Mouse (Mus musculus): Measurements from ENCODE around the gene Fgf7. TPM values are rescaled to one million over a fixed set of nuclear protein-coding genes. Genes with fewer than 3 reads are reported as not detected.

Gene Fgf7
- 26.8 and 30.9 TPM in 2 replicates for polyA plus RNA-seq (2012; rRNA removed)

DNA sequence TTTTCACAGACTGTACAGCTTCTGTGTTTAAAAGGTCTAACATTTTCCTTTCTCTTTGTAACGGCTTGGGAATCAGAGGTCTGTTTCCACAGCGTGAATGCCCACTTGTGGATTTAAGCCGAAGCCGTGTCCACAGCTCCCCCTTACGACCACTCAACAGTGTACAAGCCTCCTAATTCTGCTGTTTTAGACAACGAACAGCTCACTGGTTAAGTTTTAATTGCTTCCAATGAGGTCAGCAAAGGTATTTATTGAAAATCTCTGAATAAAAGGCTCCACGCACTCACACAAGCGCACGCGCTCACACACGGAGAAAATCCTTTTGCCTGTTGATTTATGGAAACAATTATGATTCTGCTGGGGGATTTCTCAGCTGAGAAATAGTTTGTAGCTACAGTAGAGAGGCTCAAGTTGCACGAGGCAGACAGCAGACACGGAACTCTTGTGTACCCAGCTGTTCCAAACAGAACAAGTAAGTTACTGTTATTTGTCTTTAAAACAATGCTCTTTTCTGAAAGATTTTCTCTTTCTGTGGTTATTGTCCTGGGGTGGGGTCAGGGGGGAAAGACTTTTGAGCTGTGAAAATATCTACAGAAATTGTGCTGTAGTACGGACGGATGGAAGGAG lies at the start of gene Fgf7:
Fgf7 (plus strand) TSS at position 280 of the 627 bp plus-strand sequence.
- DNase-seq (ENCODE audit: low spot score), result no peak

DNA sequence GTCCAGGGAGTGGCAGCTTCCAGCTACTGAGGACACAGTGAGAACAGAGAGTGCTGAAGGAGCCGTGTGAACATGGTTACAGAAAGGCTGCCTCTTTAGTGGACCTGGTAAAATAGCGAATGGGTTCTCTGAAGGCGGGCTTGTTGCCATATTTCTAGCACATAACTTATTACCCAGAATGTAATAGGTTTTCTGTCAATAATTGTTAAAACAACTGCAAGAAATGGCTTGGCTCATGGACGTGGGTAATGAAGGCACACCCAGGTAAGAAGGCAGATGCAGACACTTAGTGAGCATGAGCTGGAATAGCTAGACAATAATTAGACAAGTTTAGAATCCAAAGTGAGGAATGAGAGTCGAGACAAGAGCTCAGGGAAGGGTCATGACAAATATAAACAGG lies 32.2 kb upstream of the Fgf7 start:
- DNase-seq (ENCODE audit: low spot score), result no peak

DNA sequence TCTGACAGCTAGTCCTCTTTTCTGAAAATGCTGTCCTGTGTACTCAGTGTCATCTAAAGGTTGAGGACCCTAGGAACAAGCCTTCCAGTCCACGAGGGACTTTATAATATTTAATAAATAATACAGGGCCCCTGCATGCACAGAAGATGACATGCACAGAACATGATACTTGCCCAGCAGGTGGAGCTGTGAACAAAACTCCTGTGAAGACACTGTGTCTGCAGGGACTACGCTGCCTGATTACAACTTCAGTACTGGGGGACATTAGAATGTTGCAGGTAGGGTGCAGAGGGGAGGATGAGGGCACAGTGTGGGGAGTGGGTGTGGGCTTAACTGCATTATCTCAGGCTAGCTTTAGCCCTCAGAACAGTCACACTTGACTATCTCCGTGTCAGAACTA lies 28.4 kb upstream of the Fgf7 start:
- no peak for DNase-seq (ENCODE audit: low spot score)

DNA sequence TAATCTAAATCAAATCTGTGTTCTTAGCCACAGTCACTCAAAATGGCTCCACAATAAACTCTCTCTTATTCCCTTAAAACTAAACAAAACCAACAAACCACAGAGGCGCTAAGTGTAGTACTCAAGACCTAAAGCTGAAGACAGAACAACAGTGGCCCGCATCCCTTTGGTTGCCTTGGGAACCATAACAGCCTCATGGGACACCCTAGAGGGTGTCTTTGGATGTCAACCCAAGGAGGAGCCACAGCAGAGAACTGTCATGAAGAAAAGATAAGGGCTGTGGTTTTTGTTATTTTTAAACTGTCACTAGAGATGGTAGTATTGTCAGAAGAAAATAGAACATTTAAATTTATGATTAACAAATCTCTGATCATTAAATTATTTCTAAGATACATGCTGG lies 27.7 kb upstream of the Fgf7 start:
- DNase-seq (ENCODE audit: low spot score), result no peak

DNA sequence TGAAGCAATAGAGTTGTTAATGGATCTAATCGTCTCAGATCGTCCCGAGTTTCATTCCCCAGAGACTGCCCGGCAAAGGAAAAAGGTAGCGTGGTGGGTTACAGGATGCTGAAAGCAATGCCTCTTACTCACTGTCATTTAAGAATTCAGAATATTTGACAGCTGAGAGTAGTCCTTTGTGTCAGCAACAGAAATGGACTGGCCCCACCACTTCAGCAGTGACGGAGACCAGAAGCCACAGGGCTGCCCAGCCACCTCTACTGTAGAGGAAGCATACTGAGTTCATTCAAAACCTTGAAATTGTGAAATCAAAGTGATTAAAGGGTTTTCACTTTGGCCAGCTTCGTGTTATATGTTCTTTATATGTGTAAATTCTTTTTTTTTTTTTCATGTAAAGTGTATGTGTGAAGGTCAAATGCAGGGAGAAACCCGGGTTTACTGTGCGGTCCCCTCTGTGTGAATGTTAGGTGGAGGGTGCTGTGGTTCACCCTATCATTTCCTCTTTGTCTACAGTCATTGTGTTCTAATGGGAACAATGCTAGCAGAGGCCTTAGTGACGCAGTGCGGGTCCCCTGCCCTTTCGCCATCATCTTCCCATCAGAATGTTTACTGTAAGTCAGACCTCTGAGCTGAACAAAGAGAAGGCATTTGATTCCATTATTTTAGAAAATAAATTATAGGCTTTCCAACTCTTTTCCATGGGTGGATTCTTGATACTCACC lies 19.3 kb upstream of the Fgf7 start:
- DNase-seq (ENCODE audit: low spot score), result no peak

DNA sequence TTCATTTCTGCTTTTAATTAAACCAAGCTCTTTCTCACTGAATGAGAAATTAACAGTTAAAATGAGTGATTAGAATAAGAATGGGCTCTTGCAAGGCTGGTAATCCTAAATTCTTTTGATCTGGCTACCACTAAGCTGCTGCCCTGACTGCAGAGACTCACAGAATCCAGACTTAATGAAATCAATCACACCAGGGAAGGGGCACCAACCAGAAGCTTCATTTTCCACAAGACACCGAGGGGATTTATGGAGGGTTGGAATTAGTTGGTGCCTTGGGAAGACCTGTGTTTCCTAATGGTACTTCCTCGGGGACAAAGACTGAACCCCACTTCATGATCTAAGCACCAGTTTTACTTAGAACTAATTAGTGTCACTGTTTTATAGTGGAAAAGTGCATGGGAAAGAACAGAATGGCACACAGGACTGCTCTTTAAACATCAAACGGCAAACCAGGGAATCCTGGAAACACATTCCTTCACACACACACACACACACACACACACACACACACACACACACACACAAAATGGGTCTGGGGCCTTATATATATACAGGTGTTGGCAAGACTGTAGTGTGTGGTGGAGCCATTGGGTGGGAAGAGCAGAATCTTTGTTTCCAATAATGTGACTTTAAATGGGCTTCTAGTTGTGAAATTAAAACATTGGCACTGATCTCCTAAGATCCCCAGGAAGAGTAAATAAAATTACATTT lies 18.5 kb upstream of the Fgf7 start:
- DNase-seq (ENCODE audit: low spot score), result no peak

DNA sequence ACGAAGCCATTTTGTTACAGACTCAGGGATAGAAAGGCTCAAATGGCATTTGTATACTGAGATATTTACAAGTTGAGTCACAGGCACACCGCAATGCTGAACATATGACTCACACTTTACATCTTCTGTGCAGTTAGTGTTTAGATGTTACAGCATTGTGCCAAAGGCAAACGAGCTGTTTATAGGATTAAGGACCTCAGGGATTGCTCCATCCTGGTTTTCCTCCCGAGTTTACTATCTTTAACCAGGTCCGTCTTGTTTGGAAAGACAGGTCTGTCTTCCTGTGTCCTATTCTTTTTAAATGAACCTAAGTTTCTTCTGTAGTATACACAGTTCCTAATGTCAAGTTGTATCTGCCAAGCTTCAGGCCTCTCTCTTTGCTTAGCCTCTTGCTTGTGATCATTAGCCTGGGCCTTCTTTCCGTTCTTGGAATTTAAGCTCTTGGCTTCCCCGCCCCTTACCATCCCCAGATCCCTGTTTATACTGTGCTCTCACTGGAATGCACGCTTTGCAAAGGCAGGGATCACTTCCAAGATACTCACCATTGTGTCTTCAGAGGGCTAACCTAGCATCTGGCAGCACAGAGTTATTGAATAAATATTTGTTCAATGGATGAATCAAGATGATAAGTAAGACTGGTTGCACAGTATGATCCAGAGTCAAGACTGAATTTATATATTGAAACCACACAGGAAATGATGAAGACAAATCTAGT lies 3.1 kb upstream of the Fgf7 start:
- DNase-seq (ENCODE audit: low spot score), result no peak

DNA sequence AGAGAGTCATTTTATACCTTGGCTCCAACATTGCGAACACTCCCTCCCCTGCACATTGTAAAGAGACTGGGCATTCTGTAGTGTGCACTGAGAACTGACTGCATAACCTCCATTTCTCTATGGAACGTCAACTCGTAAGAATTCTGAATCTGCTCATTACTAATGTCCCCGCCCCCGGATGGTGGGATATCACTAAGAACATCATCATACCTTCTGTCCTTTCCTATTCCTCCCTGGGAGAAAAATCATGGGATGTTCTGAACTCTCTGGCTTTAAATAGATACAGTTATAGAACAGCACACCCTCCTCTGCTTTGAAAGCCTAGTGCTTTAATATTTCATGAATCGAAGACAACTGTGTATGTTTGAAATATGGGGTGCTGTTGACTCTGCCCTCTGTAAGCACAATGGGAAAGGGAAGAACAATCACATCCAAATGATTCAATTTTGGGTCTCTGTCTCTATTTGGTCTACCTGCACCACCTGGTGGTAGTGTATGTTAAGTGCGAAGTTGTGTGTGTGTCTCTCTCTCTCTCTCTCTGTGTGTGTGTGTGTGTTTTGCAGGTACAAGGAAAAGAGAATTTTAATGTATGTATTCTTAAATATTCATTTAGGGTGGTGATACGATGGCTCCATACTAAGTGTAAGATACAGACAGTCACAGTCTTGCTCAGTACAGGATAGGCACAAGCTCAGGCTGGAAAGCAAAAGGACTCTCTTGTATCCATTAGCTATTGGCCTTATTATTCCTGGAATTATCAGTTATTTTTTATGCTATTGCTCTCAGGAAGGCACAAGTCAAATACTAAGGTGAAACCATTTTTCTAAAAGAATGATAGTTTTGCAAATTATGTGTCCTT lies 1.1 kb upstream of the Fgf7 start:
- no peak for DNase-seq (ENCODE audit: low spot score)

DNA sequence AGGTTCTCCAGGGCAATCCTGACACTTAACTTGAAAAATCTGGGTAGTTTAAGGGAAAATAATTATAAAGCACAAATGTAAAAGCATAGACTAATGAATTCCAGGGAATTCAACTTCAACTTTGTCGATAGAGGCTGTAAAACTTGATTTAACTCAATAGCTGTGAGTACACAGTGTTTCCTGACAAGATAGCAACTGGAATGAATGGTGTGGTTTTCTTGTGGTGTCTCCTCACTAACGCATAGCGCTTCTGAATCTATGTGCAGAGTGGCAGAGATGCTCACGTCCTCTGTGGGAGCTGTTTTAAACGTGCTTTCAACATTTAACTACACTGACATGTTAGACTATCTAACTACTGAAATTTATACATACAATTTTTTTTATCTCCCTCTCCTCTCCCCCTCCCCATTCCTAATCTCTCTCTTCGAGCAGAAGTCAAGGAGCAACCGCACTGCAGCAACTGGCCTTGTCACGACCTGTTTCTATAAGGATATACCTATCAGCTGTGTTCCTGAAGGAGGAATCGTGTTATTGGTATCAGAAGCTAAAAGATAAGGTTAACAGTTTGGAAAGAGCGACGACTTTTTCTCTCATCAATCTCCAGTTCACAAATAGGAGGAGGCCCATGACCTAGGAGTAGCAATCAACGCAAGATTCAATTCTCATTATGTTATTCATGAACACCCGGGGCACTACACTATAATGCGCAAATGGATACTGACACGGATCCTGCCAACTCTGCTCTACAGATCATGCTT lies 734 bp downstream of the Fgf7 start:
- DNase-seq (ENCODE audit: low spot score), result no peak

DNA sequence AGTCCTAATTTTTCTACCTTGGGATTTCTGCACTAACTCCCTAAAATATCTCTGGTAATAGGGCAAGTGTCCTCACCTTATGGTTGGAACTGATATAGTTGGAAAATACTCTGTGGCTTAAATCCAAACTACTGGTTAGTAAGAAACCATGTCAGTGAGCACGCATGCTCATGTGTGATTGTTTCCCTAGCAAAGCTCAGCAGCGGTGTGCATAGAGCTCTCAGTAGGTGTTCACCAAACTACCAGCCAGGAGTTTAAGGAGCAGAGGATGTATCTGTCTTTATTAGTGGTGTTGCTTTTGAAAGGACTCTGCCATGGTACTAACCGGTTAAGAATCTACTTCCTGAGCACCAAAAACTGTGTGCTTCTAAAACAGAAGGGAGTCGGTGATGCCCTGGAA lies 1.7 kb downstream of the Fgf7 start:
- no peak for DNase-seq (ENCODE audit: low spot score)

DNA sequence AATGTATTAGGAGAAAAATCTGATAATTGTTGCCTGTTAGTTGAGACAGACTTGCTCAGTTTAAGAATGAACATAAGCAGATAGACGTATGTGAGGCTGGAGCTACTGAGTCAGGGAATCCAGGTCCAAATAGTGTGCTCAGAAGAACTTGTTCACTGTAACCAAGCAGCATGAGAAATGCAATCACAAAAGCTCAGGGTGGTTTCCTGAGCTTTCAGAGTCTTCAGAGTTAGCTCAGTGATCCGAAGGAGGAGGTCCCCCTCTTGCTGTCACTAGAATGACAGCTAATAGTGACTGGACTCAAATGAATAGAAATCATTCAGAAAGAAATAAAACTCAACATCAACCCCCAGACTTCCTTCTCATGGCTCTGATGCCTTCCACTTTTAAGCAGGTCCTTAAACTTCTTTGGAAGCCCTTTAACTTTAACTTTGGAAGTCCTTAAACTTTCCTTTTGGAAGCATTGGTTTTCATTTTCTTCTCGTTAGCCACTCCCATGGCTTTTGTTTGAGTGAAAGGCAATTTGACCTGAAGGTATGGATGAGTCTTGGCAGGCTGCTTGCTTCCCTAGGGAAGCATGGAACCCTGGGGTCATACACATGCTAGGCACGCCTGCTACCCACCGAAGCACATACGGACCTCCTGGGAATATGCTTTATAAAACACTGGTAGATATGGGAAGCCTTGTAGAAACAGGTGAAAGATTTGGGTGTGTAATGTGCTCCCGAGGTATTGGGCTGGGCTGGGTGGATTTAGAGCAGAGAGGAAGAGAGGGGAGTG lies 4.0 kb downstream of the Fgf7 start:
- no peak for DNase-seq (ENCODE audit: low spot score)

DNA sequence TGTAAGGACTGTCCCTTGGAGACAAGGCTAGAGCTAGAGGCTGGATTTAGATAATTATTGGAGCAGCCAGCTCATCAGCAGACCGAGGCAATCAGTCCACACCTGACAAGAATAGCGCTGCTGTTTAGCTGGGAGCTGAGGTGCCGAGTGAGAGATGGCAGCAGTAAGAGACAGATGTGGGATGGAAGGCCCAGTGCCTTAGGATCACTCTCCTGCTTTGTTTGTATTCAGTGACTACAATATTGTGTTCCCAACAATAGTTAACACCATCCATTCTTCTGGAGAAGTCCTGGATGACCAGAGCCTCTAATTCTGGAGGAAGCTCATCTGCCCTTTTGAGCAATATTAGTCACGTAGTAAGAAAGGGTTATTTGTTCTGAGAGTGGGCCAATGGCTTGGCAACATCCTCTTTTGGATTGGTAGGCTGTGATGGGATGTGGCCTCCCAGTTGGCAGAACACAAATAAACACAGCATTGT lies 5.0 kb downstream of the Fgf7 start:
- DNase-seq (ENCODE audit: low spot score), result no peak

DNA sequence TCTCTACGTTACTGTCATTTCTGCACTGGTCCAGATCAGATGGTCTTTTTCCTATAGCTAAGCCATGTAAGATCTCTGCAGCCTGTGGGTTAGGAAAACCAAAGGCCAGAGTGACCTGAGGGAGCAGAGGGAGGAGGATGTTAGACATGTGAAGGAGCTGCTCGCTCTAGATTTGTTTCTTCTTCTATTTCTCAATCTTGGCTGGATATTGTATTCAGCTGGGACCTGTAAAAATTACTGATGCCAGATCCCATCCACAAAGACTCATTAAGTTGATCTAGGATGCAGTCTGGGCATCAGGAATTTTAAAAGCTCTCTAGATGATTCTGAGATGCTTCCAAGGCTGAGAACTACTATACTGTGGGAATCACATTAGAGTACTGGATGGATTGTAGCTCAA lies 6.2 kb downstream of the Fgf7 start:
- DNase-seq (ENCODE audit: low spot score), result no peak

DNA sequence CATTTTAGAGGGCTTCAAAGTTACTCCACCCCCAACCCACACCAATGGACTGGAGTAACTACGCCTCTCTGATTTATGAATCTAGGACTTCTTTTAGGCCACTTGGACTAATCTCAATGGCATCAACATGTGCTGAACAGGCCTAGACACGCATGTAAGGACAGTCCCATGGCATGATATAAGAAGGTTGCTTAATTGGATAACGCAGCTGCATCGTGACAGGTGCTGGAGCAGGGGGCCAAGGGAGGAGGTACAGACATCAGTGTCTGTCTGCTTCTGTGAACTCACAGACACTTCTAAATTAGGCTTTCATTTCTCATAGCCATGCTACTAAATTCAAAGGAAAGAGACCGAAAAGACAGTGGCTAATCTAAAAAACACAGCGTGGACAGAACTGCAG lies 6.8 kb downstream of the Fgf7 start:
- no peak for DNase-seq (ENCODE audit: low spot score)

DNA sequence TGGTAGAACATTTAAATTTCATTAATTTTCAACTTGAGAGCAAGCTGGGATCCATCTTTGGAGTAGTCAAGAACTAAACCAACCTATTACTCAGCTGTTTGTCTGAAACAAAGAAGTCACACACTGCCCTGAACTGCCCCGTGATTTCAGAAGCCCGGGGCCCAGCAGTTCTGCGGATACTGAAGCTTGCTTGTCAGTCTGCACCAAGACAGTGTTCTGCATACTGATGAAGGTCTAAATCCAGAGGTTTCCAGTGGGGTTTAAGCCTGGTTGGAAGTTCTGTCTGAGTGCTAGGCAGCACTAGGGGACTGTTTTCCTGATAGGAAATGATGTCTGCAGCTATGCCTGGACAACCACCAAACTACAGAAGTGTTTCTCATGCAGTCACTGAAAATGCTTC lies 8.2 kb downstream of the Fgf7 start:
- DNase-seq (ENCODE audit: low spot score), result no peak

DNA sequence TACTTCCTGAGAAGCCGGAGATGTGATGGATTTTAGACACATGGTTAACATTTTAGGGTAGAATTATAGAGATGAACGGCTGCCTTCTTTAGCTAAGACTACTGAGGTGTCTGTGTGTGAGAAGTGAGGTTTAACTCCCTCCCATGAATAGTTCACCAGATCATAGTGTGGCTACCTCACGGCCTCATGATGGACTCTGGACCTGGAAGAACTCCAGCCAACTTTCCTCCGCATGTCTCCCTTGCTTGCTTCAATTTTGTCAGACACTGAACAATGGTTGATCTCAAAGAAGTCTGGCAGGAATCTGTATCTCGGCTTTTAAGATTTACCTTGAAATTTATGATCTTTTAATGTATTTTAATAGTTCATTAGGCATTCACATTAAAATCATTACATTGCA lies 11.2 kb downstream of the Fgf7 start:
- no peak for DNase-seq (ENCODE audit: low spot score)

DNA sequence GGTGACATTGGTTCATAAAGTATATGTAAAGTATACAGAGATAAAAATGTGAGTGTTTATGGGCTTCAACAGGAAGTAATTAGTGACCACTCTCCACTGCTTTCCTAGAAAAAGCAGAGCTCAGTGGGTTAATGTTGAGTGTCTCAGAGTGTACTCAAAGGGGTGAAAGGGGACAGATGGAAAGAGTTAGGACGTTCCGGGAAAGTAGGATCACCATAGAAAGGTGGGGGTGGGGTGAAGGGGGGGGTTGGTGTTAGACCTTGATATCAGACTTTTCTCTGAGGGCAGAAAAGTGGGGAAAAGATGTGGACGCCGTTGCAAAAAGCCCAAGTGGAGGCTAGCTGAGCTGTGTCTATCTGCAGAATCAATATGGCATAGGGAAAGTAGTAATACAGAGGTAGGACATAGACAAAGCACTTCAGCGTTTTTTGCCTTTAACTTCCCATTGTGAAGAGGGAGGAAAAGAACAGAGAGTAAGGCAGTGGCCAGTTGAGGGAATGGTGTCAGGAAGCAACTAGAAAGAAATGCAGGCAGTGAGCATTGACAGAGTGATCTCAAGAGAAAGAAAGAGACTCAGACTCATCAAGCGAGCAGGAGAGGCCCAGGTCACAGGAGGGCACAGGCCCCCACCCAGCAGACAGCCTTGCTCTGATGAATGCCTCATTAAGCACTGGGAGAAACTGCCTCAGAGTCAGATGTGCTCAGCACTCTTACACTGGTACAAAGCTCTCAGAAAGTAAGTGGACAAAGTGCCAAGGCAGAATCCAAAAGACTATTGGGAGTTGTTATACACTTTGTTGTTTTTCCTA lies 18.5 kb downstream of the Fgf7 start:
- no peak for DNase-seq (ENCODE audit: low spot score)

DNA sequence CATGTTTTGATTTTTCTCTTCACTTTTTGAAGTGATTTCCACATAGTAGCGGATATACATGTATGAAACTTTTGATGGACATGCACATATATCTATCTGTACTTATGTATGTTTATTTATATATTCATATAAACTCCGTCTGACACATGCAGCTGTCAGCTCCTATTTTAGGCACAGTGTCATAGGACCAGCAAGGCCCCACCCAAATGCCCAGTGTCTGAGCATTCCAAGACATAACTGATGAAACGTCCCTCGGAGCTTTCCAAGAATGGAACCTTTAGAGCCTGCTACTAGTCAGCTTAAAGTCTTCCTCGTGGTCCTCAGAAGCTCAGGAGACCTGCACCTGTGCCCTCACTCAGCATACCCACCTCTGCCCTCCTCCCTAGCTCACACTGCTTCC lies 19.2 kb downstream of the Fgf7 start:
- DNase-seq (ENCODE audit: low spot score), result no peak

DNA sequence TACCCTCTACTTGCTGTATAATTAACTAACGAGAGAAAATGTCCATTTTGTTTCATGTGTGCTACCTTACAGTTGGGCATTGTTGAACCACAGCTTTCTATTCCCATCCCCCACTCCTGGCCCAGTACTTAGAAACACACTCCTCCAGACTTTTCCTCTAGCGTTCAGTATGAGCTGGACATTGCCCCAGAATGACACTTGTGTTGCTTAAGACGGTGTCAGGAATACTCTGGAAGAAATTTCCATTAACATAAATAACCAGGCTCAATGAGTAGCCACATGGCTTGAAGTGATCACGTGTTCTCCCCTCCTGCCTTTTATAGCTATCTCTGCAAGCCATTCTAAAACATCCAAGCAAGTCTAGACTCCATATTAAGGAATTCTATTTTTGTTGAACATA lies 26.1 kb downstream of the Fgf7 start:
- DNase-seq (ENCODE audit: low spot score), result no peak

Data from urinary bladder, adult 2 months (tissue).